Mouse (Mus musculus) kidney, adult 18-20 months (tissue): Measurements from ENCODE around the gene Pdzrn4.

Experiments used
- DNase-seq: peaks from one replicate; pipeline ENCODE4 v3.0.0; 2021

Gene Pdzrn4

DNA sequence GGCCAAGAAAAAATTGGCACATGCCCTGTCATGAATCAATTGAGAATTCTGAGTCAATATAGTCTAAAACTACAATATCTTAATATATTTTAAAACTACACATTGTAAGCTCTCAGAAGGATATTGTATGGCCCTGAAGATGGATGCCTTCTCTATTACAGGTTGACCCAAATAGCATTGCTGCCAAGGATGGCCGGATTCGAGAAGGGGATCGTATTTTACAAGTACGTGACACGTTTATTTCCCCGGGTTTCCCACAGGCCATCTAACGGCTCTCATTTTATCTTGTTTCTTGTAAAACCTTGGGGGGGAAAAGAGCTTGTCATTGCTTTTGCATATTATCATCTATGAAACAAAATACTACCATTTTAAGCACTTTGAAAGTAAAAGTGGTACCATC is 349.4 kb downstream of the Pdzrn4 start:
- no peak for DNase-seq

DNA sequence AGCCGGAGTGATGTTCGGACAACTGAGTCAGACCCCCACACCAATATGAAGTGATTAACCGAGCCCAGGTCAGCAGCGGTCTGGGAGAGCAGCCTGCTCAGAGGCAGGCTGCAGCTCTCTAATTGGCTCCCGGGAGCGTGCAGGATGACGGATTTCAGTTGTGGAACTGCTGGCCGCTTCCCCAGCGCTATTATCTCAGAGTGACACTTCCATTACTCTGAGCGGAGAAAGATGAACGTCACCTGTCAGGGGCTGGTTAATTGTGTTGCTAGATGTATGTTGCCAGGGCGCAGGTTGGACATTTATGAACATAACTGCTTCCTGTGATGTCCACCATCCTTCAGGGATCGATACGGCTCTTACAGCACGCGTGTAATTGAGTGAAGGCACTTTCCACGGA is 355.5 kb downstream of the Pdzrn4 start:
- no peak for DNase-seq

DNA sequence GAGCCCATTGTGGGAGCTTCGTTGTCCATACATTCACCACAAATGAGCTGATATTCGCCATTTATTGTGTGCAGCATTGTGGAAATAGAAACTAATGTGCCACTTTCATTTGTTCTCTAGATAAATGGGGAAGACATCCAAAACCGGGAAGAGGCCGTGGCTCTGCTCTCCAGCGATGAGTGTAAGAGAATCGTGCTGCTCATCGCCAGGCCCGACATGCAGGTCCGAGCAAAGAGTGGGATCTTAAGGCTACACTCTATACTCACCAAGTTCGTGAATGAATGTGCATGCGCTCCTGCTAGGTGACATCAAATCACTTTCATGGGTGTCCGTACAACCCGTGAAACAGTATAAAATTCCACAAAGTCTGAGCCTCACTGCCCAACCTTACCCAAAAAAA is 355.9 kb downstream of the Pdzrn4 start:
- no peak for DNase-seq

DNA sequence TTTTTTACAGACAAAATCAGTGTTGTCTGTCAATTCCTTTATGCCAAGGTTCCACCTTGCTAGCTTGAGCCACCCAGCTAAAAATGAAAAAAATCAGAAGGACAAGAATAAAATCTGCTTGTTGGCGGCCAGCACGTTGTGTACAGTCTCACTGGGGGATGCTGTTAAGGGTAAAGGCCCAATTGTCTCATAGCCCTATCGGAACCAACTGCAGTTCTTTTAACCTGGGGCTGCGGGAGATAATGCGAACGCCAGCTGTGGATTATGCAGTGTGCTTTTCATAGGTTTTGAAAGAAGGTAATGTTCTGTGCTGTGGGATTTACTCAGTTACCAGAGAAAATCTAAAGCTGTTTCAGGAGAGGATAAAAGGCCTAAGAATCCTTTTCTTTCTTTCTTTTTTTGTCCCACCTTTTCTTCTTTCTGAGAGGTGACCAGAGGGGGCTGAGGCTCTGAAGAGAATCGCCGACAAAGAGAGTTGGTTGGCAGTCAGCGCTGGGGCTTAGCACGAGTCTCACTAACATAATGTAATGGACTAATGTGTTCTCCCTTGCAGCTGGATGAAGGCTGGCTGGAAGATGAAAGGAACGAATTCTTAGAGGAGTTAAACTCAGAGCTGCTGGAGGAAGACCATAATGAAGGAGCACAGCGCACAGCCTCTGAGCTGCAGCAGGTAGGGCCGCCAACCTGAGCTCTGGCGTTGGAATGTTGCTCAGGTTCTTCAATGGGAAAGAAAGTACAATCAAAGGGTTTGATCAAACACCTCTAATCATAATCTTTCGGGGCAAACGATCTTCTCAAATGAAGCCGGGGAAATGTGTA is 360.6 kb downstream of the Pdzrn4 start:
- DNase-seq, result no peak

DNA sequence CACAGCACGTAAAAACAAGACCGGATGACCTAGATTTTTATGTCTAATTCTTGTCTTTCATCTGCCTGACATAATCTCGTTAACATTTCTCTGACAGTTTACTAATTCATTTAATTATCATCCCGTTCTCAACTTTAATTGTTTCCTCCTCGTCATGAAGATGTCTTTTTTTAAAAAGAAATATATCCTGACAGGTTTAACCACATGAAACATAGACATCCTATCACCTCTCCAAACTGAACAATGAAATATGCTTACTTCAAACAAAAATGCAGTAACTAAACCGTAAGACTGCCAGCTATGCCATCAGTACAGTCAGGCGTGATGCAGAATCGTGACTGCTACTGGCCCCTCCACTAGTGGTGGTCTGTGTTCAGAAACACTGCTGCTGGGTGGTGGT is 362.3 kb downstream of the Pdzrn4 start:
- no peak for DNase-seq

DNA sequence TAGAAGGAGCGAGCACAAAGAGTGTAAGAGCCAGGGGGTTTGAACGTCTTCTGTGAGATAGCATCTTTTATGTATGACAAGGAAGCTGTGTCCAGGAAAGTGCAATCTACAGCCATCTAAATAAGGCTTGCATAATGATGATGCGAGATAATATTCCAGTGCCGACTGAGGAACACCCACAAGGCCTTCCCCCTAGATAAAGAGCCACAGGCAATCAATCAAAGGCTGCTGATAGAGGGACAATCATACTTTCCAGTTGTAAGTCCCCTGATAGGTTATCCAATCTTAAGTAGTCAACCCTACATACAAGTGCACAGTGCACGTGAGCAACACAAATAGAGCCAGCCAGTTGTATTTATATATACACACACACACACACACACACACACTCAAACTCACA is 366.6 kb downstream of the Pdzrn4 start:
- DNase-seq, result no peak

DNA sequence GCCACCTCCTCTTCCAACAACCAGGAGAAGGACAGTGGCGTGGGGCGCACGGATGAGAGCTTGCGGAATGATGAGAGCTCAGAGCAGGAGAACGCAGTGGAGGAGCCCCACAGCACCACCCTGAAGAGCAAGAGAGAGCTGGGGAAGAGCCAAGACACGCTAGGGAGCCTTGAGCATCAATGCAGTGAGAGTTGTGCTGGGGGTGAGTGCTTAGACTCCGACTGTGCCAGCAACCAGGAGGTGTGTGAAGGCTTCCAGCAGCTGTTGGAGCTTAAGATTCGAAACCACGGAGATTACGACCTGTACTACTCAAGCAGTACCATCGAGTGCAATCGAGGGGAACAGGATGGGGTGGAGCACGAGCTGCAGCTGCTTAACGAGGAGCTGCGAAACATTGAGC is 372.9 kb downstream of the Pdzrn4 start:
- no peak for DNase-seq

DNA sequence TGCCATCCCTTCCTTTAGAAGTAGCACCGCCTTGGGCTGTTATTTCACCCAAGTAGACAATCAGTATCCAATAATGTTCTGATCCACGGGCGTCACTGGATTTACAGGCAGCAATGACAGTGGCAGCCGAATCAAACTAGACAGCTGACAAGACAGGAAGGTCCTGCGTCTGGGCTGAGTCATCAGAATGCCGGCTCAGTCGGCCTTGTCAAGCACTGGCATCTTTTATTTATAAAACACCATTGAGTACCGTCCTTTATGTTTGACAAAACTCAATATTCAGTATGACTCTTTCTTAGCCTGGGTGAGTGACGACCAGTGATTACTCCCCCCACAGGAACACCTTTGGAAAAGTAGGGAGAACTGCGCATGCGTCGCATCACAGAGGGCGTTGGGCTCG is 391.4 kb downstream of the Pdzrn4 start:
- DNase-seq, result no peak

DNA sequence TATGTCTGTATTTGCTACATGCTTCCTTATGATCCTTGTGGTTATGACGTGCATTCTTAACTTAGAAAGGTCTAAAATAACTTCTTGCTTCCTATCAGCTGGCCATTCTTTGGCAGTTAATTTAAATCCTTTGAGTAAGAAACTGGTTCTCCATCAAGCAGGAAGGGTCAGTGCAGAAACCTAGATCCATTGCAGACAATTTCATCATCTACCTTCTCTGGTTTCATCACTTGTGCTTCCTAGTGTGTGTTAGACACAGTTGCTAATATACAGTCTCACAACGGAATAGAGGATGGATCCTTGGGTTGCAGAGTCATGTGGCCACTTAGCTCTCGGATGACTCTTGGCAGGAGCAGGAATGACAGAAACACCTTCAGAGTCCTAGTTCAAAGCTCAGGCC is 397.6 kb downstream of the Pdzrn4 start:
- DNase-seq, result no peak

DNA sequence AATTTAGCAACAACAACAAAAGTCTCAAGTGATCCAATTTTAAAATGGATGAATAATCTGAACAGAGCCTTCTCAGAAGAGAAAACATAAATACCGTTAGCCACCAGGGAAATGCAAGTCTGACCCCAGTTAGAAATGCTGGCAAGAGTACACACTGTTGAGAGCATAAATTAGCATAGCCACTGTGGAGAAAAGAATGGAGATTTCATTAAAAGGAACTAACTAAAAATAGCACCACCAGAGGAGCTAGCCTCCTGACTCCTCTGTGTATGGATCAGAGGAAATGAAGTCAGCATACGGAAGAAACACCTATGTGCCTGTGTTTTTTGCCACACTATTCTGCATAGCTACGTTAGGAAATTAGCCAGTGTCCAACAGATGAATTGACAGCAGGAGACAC is 409.3 kb downstream of the Pdzrn4 start:
- no peak for DNase-seq

DNA sequence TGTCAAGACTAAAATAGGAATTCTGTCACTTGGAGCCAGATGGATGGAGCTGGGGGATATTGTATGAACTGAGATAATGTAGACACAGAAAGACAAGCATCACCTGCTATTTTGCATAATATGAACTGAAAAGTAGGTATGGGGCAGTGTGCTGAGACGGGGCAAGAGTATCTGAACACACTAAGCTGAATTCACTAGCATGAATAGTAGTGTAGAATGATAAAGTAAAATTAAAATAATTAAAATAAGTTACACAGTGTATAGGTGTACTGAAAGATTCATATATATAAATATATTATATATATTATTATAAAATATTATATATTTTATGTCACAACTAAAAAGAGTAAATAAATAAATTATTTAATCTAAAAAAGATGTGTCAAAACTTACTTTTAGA is 409.7 kb downstream of the Pdzrn4 start:
- DNase-seq, result no peak
